Mouse (Mus musculus): ENCODE data around the gene Nat8f2. TPM values are rescaled to one million over a fixed set of nuclear protein-coding genes. Genes with fewer than 3 reads are reported as not detected.
A peak's percentile ranks its signal among the peaks of the same experiment; 100 is the strongest.
"Not testable (repeated sequence)": the region's sequence is repeated elsewhere in the genome, so short reads cannot be mapped to it uniquely, and the experiment has no call there.

Nat8f2 gene
- total RNA-seq (2017) = not detected in 2 replicates

- not testable (repeated sequence) for ATAC-seq (ENCODE audit: extremely low read depth, insufficient number of reproducible peaks, low FRiP score, poor library complexity, severe bottlenecking)
Observed at GRCm38 (mm10) chr6:85869006-85869405, at the start of gene Nat8f2. Gene Nat8f2 (minus strand): TSS chr6:85869158.

GRCm38 (mm10) chr6:85918341-85918740, 49.4 kb upstream of the Nat8f2 start:
- not testable (repeated sequence) for ATAC-seq (ENCODE audit: extremely low read depth, insufficient number of reproducible peaks, low FRiP score, poor library complexity, severe bottlenecking)

GRCm38 (mm10) chr6:85916596-85916995, 47.6 kb upstream of the Nat8f2 start:
- ATAC-seq (ENCODE audit: extremely low read depth, insufficient number of reproducible peaks, low FRiP score, poor library complexity, severe bottlenecking) = no peak

- peak; percentile 75 for ATAC-seq (ENCODE audit: extremely low read depth, insufficient number of reproducible peaks, low FRiP score, poor library complexity, severe bottlenecking)
Observed at GRCm38 (mm10) chr6:85915539-85916513, 46.9 kb upstream of the Nat8f2 start, which contains the start of gene Nat8f1. Gene Nat8f1 (minus strand): TSS chr6:85915687.

- no peak for ATAC-seq (ENCODE audit: extremely low read depth, insufficient number of reproducible peaks, low FRiP score, poor library complexity, severe bottlenecking)
Observed at GRCm38 (mm10) chr6:85915141-85915538, 46.2 kb upstream of the Nat8f2 start.

GRCm38 (mm10) chr6:85911587-85911986, 42.6 kb upstream of the Nat8f2 start, which contains the start of gene Tprkb:
Gene Tprkb (plus strand): TSS chr6:85911865.
- no peak for ATAC-seq (ENCODE audit: extremely low read depth, insufficient number of reproducible peaks, low FRiP score, poor library complexity, severe bottlenecking)

- ATAC-seq (ENCODE audit: extremely low read depth, insufficient number of reproducible peaks, low FRiP score, poor library complexity, severe bottlenecking) = no peak
Observed at GRCm38 (mm10) chr6:85909704-85910103, 40.7 kb upstream of the Nat8f2 start.

GRCm38 (mm10) chr6:85908341-85908740, 39.4 kb upstream of the Nat8f2 start:
- no peak for ATAC-seq (ENCODE audit: extremely low read depth, insufficient number of reproducible peaks, low FRiP score, poor library complexity, severe bottlenecking)

- ATAC-seq (ENCODE audit: extremely low read depth, insufficient number of reproducible peaks, low FRiP score, poor library complexity, severe bottlenecking) = not testable (repeated sequence)
Observed at GRCm38 (mm10) chr6:85906911-85907351, 38.0 kb upstream of the Nat8f2 start.

GRCm38 (mm10) chr6:85904642-85905061, 35.7 kb upstream of the Nat8f2 start, which contains the start of gene Nat8f4:
Gene Nat8f4 (minus strand): TSS chr6:85904884.
- peak; percentile 65 for ATAC-seq (ENCODE audit: extremely low read depth, insufficient number of reproducible peaks, low FRiP score, poor library complexity, severe bottlenecking)

GRCm38 (mm10) chr6:85902303-85902702, 33.3 kb upstream of the Nat8f2 start:
- ATAC-seq (ENCODE audit: extremely low read depth, insufficient number of reproducible peaks, low FRiP score, poor library complexity, severe bottlenecking) = no peak

- not testable (repeated sequence) for ATAC-seq (ENCODE audit: extremely low read depth, insufficient number of reproducible peaks, low FRiP score, poor library complexity, severe bottlenecking)
Observed at GRCm38 (mm10) chr6:85898596-85899475, 29.9 kb upstream of the Nat8f2 start.

- ATAC-seq (ENCODE audit: extremely low read depth, insufficient number of reproducible peaks, low FRiP score, poor library complexity, severe bottlenecking) = peak; percentile 47; the same call in 1 of the 2 replicates
Observed at GRCm38 (mm10) chr6:85895061-85895648, 26.2 kb upstream of the Nat8f2 start.

- ATAC-seq (ENCODE audit: extremely low read depth, insufficient number of reproducible peaks, low FRiP score, poor library complexity, severe bottlenecking) = no peak
Observed at GRCm38 (mm10) chr6:85888961-85889360, 20.0 kb upstream of the Nat8f2 start.

- ATAC-seq (ENCODE audit: extremely low read depth, insufficient number of reproducible peaks, low FRiP score, poor library complexity, severe bottlenecking) = no peak
Observed at GRCm38 (mm10) chr6:85884311-85884710, 15.4 kb upstream of the Nat8f2 start.

- ATAC-seq (ENCODE audit: extremely low read depth, insufficient number of reproducible peaks, low FRiP score, poor library complexity, severe bottlenecking) = not testable (repeated sequence)
Observed at GRCm38 (mm10) chr6:85883246-85883645, 14.3 kb upstream of the Nat8f2 start.

- no peak for ATAC-seq (ENCODE audit: extremely low read depth, insufficient number of reproducible peaks, low FRiP score, poor library complexity, severe bottlenecking)
Observed at GRCm38 (mm10) chr6:85867726-85868690, 950 bp downstream of the Nat8f2 start.

- not testable (repeated sequence) for ATAC-seq (ENCODE audit: extremely low read depth, insufficient number of reproducible peaks, low FRiP score, poor library complexity, severe bottlenecking)
Observed at GRCm38 (mm10) chr6:85866995-85867394, 2.0 kb downstream of the Nat8f2 start.
